Mouse (Mus musculus) Patski (cell line): ENCODE results near the gene Mecom. TPM values are rescaled to one million over a fixed set of nuclear protein-coding genes. Genes with fewer than 3 reads are reported as not detected.

Experiments
- ATAC-seq: fragments of 100-300 bp; one replicate; pipeline ENCODE4 v1.8.0; 2021
- CTCF ChIA-PET: fragments of 350-600 bp; sonication (Branson Sonifier 250); formaldehyde crosslinking; loops from one replicate; lab custom pipeline; 2022; ENCODE audit warnings: inconsistent platforms; lab: Charles Lee
- POLR2A ChIA-PET: fragments of 350-600 bp; sonication (Branson Sonifier 250); formaldehyde crosslinking; loops from one replicate; lab custom pipeline; 2022; ENCODE audit warnings: antibody characterized with exemption, inconsistent platforms; lab: Charles Lee
- DNase-seq: peaks from one replicate; pipeline ENCODE4 v3.0.0-alpha.2; 2011; ENCODE audit warnings: low read depth, low spot score
- H3K27me3 ChIP-seq: fragments of 371-371 bp; one replicate; pipeline ENCODE4 v1.5.1; 2021
- CTCF ChIP-seq: fragments of 100-300 bp; IDR thresholded peaks from one replicate; pipeline ENCODE4 v1.5.1; 2021
- in situ Hi-C: fragments of 300-500 bp; cut with MboI; formaldehyde crosslinking; loops from 3 replicates; pipeline ENCODE4 v1.11.1; 2018; ENCODE audit warnings: low pct_unique_long_range_greater_than_20kb, mixed read lengths
- polyA plus RNA-seq: library from polyadenylated mRNA; unstranded; gene quantifications from one replicate; pipeline ENCODE4 v1.2.3, GENCODE M21; 2021

Gene Mecom
- polyA plus RNA-seq, 1 experiment from 2014 or later, result 18.4 TPM

GRCm38 (mm10) chr3:30148378-30149079 lies 399.3 kb downstream of the Mecom start:
- CTCF ChIA-PET, result interaction anchor here (1.2 kb wide), 1 partner anchor 26 kb away, joined by 4 read pairs; no protein-coding TSS in a partner anchor
- ATAC-seq, result no peak

GRCm38 (mm10) chr3:30145051-30145450 lies 402.8 kb downstream of the Mecom start:
- DNase-seq, result no peak
- in situ Hi-C loops, result no loop called here
- no peak for TF ChIP-seq CTCF
- peaks cover 21% of the 10 kb centered on the region for H3K27me3 ChIP-seq
- ATAC-seq, result no peak
- ChIA-PET CTCF (no interaction called here), POLR2A (no interaction called here)

More at GRCm38 (mm10) chr3:30148378-30149079, 399.3 kb downstream of the Mecom start:
- no peak for TF ChIP-seq CTCF
- POLR2A ChIA-PET, result no interaction called here
- in situ Hi-C loops, result no loop called here
- H3K27me3 ChIP-seq, result peaks cover 17% of the 10 kb centered on the region
- no peak for DNase-seq

- ChIA-PET POLR2A (interaction anchor here (0.6 kb wide), 1 partner anchor 146 kb away, joined by 4 read pairs; no protein-coding TSS in a partner anchor), CTCF (no interaction called here)
- no peak for ATAC-seq
- no peak for TF ChIP-seq CTCF
- in situ Hi-C loops, result no loop called here
- H3K27me3 ChIP-seq, result peaks cover 21% of the 10 kb centered on the region
- DNase-seq, result no peak
Observed at GRCm38 (mm10) chr3:30143961-30144411, 403.8 kb downstream of the Mecom start.

- ChIA-PET POLR2A (interaction anchor here (0.6 kb wide), 1 partner anchor 147 kb away, joined by 4 read pairs; no protein-coding TSS in a partner anchor), CTCF (no interaction called here)
- ATAC-seq (no peak), DNase-seq (no peak)
- in situ Hi-C loops, result no loop called here
- no peak for TF ChIP-seq CTCF
- peaks cover 21% of the 10 kb centered on the region for H3K27me3 ChIP-seq
Observed at GRCm38 (mm10) chr3:30143440-30143839, 404.4 kb downstream of the Mecom start.

DNA sequence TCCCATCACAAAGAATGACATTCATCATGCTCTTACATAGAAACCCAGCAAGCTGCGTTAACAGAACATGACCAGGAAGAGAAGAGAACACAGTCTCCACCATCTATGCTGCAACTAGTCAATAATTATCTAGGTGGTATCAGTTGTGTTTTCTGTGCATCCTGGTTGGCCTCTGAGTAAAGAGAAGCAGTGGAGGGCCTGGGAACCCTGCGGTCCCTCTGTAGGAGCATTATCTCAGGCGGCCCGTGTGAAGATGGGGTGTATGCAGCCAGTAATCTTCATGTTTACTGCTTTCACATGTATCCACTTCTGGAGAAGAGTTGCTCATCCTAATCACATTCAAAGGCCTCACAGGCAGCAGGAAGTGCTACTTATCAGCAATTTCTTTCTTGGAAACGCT lies 407.5 kb downstream of the Mecom start:
- no peak for TF ChIP-seq CTCF
- ChIA-PET POLR2A (no interaction called here), CTCF (interaction anchor here (0.9 to 1.4 kb wide), 4 partner anchors 11 to 46 kb away, joined by 3 read pairs; no protein-coding TSS in a partner anchor)
- H3K27me3 ChIP-seq, result peaks cover 9% of the 10 kb centered on the region
- no peak for DNase-seq
- ATAC-seq, result no peak
- in situ Hi-C loops, result no loop called here

DNA sequence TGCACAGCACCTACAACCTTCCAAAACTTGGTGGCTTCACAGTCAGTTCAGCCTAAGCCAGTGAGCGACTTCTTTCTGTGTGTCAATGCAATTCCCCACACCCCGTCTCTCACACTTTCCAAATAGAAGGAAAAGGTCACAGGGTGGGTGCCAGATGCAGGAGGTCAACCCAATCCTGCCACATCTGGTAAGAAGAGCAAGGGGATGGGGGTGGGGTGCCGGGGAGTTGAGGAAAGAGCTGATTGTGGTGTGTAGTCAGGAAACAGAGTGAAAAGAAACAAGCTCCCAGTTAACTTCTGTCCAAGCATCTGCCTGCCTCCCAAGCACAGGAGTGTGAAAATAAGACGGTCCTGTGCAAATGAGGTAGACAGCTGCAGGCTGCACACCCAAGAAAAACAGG lies 408.1 kb downstream of the Mecom start:
- ChIA-PET POLR2A (no interaction called here), CTCF (interaction anchor here (1.2 to 1.4 kb wide), 3 partner anchors 10 to 34 kb away, joined by 3 read pairs; no protein-coding TSS in a partner anchor)
- DNase-seq (no peak), ATAC-seq (no peak)
- H3K27me3 ChIP-seq, result peaks cover 4% of the 10 kb centered on the region
- TF ChIP-seq CTCF, result no peak
- in situ Hi-C loops, result no loop called here

DNA sequence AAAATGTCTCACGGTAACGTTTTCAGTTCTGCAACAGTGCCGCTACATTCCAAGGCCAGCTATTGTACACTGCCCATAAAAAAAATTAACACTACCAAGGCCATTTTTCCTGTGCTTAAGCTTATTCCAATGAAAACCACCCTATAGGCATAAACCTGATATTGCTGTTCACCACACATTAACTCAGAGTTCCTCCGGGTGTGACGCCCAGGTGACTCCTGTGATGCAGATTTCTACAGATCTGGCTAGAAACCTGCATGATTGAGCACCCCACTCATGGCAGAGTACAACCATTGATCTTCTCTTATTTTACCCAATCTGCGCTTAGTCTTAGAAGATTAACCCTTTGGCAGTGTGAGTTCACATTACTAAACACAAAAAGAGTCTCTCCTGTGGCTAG lies 409.2 kb downstream of the Mecom start:
- POLR2A ChIA-PET, result no interaction called here
- TF ChIP-seq CTCF, result no peak
- CTCF ChIA-PET, result interaction anchor here (0.8 to 1.2 kb wide), 4 partner anchors 14 to 28 kb away, joined by 3 read pairs; no protein-coding TSS in a partner anchor
- in situ Hi-C loops, result no loop called here
- ATAC-seq (no peak), DNase-seq (no peak)
- H3K27me3 ChIP-seq, result peaks cover 4% of the 10 kb centered on the region

GRCm38 (mm10) chr3:30135857-30136256 lies 412.0 kb downstream of the Mecom start:
- H3K27me3 ChIP-seq, result peaks cover 6% of the 10 kb centered on the region
- in situ Hi-C loops, result no loop called here
- DNase-seq (peak; percentile 6), ATAC-seq (peak; percentile 76)
- ChIA-PET POLR2A (no interaction called here), CTCF (interaction anchor here (4.0 kb wide), 1 partner anchor 12 kb away, joined by 23 read pairs; no protein-coding TSS in a partner anchor)
- TF ChIP-seq CTCF, result no peak

DNA sequence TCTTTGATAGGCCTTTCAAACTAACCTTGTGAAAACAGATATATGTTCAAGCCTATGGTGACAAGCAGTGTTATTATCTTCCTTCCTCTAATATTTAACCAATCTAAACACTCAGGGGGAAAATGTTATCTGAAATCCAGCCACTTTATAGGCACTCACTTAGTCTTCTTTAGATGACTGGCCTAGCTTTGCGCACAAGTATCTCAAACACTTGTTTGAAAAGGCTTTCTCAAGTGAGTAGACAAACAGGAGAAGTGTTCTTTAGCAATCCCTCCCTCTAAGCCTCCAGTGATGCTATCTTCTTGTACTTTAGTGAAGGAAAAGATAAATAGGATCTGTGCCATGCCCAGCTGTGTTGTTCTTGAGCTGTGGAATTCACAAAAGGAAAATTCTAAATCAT lies 412.7 kb downstream of the Mecom start:
- no peak for TF ChIP-seq CTCF
- in situ Hi-C loops, result no loop called here
- DNase-seq (no peak), ATAC-seq (no peak)
- CTCF ChIA-PET, result interaction anchor here (0.8 to 4.0 kb wide), 2 partner anchors 11 to 60 kb away, joined by 3 to 23 read pairs; no protein-coding TSS in a partner anchor
- H3K27me3 ChIP-seq, result peaks cover 9% of the 10 kb centered on the region
- POLR2A ChIA-PET, result no interaction called here

GRCm38 (mm10) chr3:30132981-30133380 lies 414.8 kb downstream of the Mecom start:
- H3K27me3 ChIP-seq, result peaks cover 19% of the 10 kb centered on the region
- DNase-seq, result no peak
- ChIA-PET CTCF (interaction anchor here (4.0 kb wide), 1 partner anchor 9 kb away, joined by 23 read pairs; no protein-coding TSS in a partner anchor), POLR2A (interaction anchor here (0.8 kb wide), 1 partner anchor 9 kb away, joined by 3 read pairs; no protein-coding TSS in a partner anchor)
- in situ Hi-C loops, result no loop called here
- ATAC-seq, result no peak
- no peak for TF ChIP-seq CTCF

- ChIA-PET CTCF (interaction anchor here (0.6 to 4.0 kb wide), 2 partner anchors 9 to 50 kb away, joined by 3 to 23 read pairs; no protein-coding TSS in a partner anchor), POLR2A (interaction anchor here (0.8 kb wide), 1 partner anchor 10 kb away, joined by 3 read pairs; no protein-coding TSS in a partner anchor)
- no peak for ATAC-seq
- no peak for TF ChIP-seq CTCF
- no peak for DNase-seq
- H3K27me3 ChIP-seq, result peaks cover 19% of the 10 kb centered on the region
- in situ Hi-C loops, result no loop called here
Observed at GRCm38 (mm10) chr3:30132370-30132769, 415.4 kb downstream of the Mecom start.
